Mouse (Mus musculus) G1E (cell line): ENCODE results near the gene Exosc8.

Experiments
- CTCF ChIP-seq: IDR thresholded peaks from 2 replicates; pipeline ENCODE4 v1.5.1; 2012; ENCODE audit warnings: low read depth, low read length, inconsistent platforms, mixed read lengths
- GATA1 ChIP-seq: IDR thresholded peaks from 2 replicates; pipeline ENCODE4 v1.6.1; 2012; ENCODE audit warnings: borderline replicate concordance, low read length, inconsistent platforms, mixed read lengths
- GATA2 ChIP-seq: IDR thresholded peaks from 2 replicates; pipeline ENCODE4 v1.6.1; 2012; ENCODE audit warnings: low read depth, low read length, inconsistent platforms, borderline replicate concordance
- POLR2AphosphoS5 ChIP-seq: IDR thresholded peaks from 2 replicates; pipeline ENCODE4 v1.6.1; 2012; ENCODE audit warnings: low read depth, low read length, inconsistent platforms; ENCODE audit not compliant: insufficient replicate concordance
- TAL1 ChIP-seq: conservative IDR thresholded peaks from 2 replicates; pipeline ENCODE4 v1.6.1; 2012; ENCODE audit warnings: low read depth, low read length, inconsistent platforms, mixed read lengths

DNA sequence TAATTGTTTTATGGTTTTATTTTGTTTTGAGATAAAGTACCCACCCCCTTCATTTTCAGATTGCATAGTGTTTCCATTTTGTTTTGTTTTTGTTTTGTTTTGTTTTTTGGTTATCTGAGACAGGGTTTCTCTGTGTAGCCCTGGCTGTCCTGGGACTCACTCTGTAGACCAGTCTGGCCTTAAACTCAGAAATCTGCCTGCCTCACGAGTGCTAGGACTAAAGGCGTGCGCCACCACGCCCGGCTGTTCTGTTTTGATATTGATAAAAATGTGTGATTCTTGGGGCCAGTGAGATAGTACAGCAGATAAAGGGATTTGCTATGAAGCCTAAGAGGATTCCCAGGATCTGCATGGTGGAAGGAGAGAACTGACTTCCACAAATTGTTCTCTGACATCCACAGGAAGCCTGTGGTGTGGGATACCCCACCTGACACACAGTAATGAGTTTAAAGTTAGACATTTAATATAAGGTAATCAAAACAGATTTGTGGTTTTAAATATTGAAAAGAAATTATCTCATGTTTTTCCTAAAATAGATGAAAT lies 35.4 kb downstream of the Exosc8 start:
- TF ChIP-seq CTCF (no peak), POLR2AphosphoS5 (no peak), TAL1 (no peak), GATA1 (no peak), GATA2 (no peak)
